Mouse (Mus musculus) gastrocnemius, adult 8-10 months (tissue): ENCODE data around the gene Krtap13. TPM values are rescaled to one million over a fixed set of nuclear protein-coding genes. Genes with fewer than 3 reads are reported as not detected.
"Not testable (repeated sequence)": the region's sequence is repeated elsewhere in the genome, so short reads cannot be mapped to it uniquely, and the experiment has no call there.

Source experiments
- DNase-seq, 2 experiments: peaks; one replicate each; pipeline ENCODE4 v3.0.0; 2022; ENCODE audit warnings: low spot score in 2 of 2
- total RNA-seq, 4 experiments: library from RNA; stranded (reverse); gene quantifications; 2 replicates each; pipeline ENCODE4 v1.2.4; 2022

The Krtap13 gene
- total RNA-seq: not detected

DNA sequence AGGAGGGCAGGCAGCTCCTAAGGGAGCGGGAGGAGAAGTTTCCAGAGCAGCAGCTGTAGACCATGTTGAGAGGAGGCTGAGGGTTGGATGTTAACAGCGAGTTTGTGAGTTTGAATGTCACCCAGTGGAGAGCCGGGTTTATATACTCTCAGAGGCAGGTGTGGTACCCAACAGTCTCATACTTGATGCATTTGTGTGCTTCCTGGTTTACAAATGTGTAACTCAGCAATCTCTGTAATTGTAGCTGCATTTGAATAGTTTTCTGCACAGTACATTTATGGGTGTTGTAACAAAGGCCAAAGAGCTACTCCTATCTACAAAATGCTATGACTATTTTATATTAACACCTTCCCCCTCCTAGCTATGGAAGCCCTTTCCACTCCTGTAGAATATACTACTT, at the start of gene Krtap13:
Gene Krtap13 (minus strand): TSS at position 101 of the 400 bp plus-strand sequence.
- DNase-seq: not testable (repeated sequence)

DNA sequence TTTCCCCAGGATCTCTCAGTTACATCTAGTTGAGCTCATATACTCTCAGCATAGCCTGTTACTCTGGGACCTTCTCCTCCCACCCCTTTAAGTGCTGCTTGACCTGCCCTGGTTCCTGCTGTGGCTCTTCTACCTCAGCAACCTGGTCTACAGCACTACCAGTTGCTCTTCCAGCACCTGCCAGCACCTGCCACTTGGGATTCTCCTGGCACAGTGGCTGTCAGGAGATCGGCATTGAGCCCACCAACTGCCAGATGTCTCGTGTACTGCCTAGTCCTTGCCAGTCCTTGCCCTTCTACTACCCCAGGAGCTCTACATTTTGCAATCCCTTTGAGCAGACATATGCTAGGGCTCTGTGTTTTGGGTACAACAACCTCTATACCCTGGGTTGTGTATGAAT, 35.4 kb upstream of the Krtap13 start:
- no peak for DNase-seq

DNA sequence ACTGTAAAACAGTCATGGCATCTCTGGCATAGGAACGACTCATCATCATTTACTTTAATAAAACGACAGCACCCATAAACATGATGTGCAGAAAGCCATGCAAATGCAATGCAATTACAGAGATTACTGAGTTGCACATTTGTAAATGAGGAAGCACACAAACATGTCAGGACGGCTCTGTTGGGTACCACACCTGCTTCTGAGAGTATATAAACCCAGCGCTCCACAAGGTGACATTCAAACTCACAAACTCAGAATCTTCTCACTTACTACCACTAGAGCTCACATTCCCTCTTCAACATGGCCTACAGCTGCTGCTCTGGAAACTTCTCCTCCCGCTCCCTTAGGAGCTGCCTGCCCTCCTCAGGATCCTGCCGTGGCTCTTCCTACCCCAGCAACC, 26.2 kb upstream of the Krtap13 start, which contains the start of gene Gm5965:
Gene Gm5965 (plus strand): TSS at position 301 of the 400 bp plus-strand sequence.
- no peak for DNase-seq

DNA sequence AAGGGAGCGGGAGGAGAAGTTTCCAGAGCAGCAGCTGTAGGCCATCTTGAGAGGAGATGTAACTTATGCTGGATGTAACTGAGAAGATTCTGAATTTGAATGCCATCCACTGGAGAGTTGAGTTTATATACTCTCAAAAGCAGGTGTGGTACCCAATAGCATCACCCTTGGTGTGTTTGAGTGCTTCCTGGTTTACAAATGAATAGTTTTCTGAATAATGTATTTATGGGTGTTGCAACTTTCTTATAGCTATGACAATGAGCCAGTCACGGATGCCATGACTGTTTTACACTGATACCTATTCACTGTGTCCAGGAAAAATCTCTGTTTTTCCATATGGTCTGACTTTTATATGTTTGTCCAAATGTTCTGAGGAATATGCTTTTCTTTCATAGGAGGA, 22.7 kb upstream of the Krtap13 start, which contains the start of gene 2310057N15Rik:
Gene 2310057N15Rik (minus strand): TSS at position 101 of the 400 bp plus-strand sequence.
- DNase-seq: no peak

DNA sequence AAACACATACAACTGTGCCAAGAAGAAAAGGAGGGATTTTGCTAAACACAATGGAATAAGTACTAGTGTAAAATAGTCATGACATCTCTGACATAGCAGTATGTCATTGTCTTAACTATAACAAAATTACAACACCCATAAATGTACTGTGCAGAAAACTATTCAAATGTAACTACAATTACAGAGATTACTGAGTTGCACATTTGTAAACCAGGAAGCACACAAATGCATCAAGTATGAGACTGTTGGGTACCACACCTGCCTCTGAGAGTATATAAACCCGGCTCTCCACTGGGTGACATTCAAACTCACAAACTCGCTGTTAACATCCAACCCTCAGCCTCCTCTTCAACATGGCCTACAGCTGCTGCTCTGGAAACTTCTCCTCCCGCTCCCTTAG, 7.1 kb upstream of the Krtap13 start, which contains the start of gene 2310034C09Rik:
Gene 2310034C09Rik (plus strand): TSS at position 301 of the 400 bp plus-strand sequence.
- not testable (repeated sequence) for DNase-seq

DNA sequence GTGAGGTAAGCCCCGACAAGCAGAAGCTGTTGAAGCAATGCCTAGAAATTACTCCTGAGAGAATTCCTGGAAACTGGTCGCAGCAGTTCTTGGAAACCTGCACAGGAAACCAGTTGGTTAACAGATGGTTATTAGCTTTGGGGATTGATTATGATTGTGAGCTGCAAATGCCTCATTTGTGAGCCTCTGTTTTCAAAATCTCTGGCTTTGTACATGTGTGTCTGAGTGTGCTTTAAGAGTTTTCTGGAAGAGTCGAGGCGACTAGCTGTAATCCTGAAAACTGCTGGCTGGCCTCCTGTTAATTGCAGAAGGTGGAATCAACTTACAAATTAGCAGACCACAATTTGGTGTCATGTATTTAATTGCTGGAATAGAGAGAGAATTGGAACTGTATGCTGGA, 3.5 kb downstream of the Krtap13 start:
- no peak for DNase-seq

DNA sequence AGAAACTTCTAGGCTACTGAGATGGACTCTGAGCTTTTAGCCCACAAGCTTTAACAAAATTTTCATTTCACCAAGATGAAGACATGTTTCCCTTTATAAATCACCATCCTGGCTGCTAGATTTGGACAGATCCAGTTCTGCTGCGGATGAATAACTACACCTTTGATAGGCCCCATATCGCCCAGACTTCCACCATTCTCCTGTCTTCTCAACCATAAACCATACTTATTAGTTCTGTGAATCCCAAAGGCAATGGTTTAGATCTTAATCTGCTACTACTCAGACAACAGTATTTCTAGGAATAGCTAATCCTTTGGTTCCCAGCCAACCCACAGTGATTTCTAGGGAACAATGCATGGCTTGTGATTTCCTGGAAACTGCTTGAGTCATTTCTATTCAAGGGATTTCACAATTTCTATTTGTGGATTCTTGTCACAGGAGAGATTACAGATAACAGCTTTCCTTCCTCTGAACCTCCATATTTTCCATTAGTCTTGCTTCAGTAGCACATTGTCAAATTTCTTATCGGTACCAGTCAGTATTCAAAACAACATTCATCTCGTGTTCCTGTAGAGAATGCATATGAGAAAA, 6.6 kb downstream of the Krtap13 start:
- no peak for DNase-seq

DNA sequence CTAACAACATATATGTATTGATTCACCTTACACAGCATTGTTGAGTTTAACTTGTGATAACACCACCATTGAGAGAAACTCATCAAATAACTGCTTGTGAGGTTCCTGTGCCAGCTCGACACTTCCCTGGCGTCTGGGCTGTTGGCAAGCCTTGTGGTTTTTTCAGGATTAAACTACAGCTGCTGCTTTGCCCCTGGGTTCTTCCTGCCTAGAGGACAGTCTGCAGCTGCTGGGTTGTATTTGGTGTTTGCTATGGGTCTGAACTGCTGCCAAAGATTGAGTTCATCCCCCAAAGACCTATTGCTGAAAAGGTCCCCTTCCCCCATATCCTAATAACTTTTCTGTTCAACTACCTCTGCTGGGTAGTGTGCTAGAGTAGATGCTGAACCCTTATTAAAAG, 16.0 kb downstream of the Krtap13 start:
- DNase-seq: no peak

DNA sequence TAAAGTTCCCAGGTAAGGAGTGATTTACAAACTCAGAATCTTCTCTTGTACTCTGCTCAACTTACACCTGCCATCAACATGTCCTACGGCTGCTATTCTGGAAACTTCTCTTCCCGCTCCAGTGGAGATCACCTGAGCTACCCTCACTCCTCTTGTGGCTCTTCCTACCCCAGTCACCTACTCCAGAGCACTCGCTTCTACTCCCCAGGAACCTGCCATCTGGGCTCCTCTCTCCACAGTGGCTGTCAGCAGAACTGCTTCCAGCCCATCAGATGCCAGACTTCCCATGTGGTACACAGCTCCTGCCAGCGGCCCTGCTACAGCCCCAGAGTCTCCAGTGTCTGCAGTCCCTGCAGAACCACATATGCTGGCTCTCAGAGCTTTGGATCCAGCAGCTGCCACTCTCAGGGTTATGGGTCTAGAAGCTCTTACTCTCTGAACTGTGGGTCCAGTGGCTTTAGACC, 22.6 kb downstream of the Krtap13 start, which contains the start of gene Krtap13-1:
Gene Krtap13-1 (plus strand): TSS at position 51 of the 464 bp plus-strand sequence.
- peak in 1 of 2 experiments; percentile 18 for DNase-seq

DNA sequence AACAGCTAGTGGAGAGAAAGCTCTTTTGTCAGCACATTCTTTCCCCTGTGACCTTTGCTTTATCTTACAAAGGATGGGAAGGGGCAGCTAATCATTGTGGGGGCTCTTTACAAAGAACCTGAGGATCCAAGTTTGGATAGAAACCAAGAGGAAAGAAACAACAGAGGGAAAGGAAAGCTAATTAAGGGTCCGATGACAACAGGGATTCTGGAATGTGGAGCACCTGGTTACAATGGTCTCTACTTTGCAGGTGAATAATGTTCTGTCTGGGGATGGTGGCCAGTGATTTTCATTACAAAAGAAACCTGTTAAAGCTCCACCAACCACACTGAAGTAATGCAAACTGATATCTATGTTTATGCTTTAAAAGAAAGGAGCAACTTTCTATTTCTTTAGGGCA, 31.4 kb downstream of the Krtap13 start:
- no peak for DNase-seq

DNA sequence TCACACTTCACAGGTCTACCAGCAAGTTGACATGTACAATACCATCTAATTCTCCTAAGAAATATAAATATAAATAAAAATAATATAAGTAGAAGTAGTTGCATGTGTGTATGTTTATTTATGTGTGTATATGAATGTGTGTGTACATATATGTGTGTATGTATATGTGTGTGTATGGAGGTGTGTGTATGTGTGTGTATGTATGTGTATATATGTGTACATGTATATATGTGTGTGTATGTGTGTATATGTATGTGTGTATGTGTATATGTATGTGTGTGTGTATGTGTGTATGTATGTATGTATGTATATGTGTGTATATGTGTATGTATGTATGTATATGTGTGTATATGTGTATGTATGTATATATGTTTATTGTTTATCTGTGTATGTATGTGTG, 34.9 kb downstream of the Krtap13 start:
- no peak for DNase-seq

DNA sequence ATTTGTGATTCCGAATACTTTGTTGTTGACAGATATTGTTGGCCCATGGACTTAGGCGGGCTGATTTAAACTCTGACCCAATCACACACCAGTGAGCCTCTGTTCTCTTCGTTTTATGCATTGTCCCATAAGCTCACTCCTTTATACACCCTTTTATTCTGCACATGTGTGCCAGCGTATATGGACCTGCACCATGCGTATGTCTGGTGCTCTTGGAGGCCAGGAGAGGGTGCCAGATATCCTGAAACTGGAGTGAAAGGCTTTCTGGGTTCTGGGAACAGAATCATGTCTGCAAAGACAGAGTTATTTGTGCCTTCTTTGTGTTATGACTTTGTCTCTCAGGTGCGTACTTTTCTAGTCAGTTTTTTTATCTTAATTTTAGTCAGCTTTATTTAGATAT, 40.2 kb downstream of the Krtap13 start:
- DNase-seq: no peak

DNA sequence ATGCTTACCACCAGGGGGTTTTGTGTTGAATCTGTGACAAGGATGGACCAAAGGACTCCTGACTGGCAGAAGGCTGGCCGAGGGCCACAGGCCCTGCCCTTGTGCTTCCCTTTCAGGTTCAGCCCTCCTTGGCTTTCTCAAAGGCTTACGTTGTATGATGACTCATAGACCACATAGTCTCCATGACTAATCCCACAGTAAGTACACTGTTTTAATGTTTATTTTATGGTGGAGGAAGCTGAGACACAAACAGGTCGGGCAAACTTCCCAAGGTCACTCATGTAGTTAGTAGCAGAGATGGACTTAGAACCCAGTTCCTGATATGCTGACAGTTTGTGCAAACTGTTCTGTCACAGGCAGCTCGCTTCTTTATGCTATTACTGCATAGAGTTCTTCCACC, 40.7 kb downstream of the Krtap13 start:
- DNase-seq: no peak

DNA sequence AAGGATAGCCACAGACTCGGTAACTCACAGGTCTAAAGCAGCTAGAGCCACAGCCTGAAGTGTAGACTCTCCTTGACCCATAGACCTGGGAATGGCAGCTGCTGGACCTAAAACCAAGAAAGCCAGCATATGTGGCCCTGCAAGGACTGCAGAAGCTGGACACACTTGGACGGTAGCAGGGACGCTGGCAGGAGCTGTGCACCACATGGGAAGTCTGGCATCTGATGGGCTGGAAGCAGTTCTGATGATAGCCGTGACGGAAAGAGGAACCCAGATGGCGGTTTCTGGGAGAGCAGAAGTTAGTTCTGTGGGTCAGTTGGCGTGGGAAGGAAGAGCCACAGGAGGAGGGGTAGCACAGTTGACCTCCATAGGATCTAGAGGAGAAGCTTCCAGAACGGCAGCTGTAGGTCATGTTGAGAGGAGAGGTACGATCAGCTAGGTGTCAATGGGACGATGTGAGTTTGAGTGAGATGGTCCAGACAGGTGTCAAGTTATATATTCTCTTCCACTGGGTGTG, 43.9 kb downstream of the Krtap13 start, which contains the start of gene 2310061N02Rik:
Gene 2310061N02Rik (minus strand): TSS at position 467 of the 517 bp plus-strand sequence.
- DNase-seq: peak in 1 of 2 experiments; percentile 9

DNA sequence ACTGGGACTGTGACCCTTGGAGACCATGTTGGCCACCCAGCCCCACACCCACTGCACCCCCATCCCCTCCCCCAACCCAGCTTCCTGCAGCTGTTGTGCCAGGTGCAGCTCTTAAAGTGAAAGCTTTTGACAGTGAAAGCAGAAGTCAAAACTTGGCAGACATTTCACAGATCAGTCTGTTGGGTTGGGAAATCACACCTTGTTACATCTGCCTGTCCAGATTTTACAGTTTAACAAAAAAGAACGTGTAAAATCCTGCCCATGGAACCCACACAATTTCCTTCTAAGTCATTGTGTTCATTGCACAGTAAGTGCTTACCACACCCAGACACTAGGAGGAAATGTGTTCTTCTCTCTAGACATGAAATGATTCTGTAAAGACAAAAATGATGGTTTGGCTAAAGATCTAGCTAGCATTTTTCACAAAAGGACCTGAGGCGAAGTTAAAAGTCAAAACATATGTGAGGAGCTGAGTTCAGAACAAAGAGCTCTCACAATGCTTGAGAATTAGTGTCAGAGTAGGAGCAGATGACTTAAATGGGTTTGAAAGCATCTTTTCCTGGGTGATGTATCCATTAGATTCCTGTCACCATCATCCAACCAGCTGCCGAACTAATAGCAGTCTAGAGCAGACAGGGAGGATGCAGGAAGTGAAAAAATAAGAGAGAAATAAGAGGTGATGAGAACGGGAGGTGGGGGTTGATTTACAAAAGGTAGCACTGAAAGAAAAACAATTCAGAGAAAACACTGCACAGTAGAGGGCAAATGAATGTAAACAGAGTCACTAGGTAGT, 50.2 kb downstream of the Krtap13 start:
- no peak for DNase-seq

Other genes with a start within 250 kb of the Krtap13 start
- not detected for gene Cldn17, start 244.7 kb downstream of the Krtap13 start, total RNA-seq
- gene Cldn8, start 188.5 kb downstream of the Krtap13 start, total RNA-seq: not detected
- gene Krtap24-1, start 139.4 kb downstream of the Krtap13 start, total RNA-seq: not detected
- gene 2310079G19Rik, start 124.0 kb downstream of the Krtap13 start, total RNA-seq: under 1 TPM in 3 of 4 experiments, not detected in 1; 0.35 to 0.75 (median 0.58) TPM
- not detected for gene Krtap26-1, start 103.8 kb downstream of the Krtap13 start, total RNA-seq
- gene Krtap27-1, start 80.0 kb downstream of the Krtap13 start, total RNA-seq: not detected
- gene 2310061N02Rik, start 43.7 kb downstream of the Krtap13 start, total RNA-seq: not detected
- not detected for gene Krtap13-1, start 22.8 kb downstream of the Krtap13 start, total RNA-seq
- not detected for gene 2310034C09Rik, start 7.2 kb upstream of the Krtap13 start, total RNA-seq
- gene 2310057N15Rik, start 22.6 kb upstream of the Krtap13 start, total RNA-seq: not detected
- not detected for gene Gm5965, start 26.3 kb upstream of the Krtap13 start, total RNA-seq
- not detected for gene Gm20741, start 60.6 kb upstream of the Krtap13 start, total RNA-seq
- not detected for gene Krtap15, start 68.6 kb upstream of the Krtap13 start, total RNA-seq
- not detected for gene Krtap14, start 74.5 kb upstream of the Krtap13 start, total RNA-seq
- not detected for gene Krtap19-1, start 117.8 kb upstream of the Krtap13 start, total RNA-seq
- not detected for gene Krtap19-2, start 122.6 kb upstream of the Krtap13 start, total RNA-seq
- not detected for gene Krtap19-3, start 126.4 kb upstream of the Krtap13 start, total RNA-seq
- gene Krtap19-4, start 133.5 kb upstream of the Krtap13 start, total RNA-seq: not detected
- not detected for gene Krtap19-5, start 144.8 kb upstream of the Krtap13 start, total RNA-seq
- gene Krtap19-9b, start 180.6 kb upstream of the Krtap13 start, total RNA-seq: not detected
- not detected for gene Krtap16-3, start 211.2 kb upstream of the Krtap13 start, total RNA-seq